Mouse (Mus musculus) heart, adult 11 months (tissue): ENCODE data around the gene Nrap.

ENCODE experiments used
- DNase-seq: peaks from one replicate; pipeline ENCODE4 v3.0.0; 2022

Nrap gene

DNA sequence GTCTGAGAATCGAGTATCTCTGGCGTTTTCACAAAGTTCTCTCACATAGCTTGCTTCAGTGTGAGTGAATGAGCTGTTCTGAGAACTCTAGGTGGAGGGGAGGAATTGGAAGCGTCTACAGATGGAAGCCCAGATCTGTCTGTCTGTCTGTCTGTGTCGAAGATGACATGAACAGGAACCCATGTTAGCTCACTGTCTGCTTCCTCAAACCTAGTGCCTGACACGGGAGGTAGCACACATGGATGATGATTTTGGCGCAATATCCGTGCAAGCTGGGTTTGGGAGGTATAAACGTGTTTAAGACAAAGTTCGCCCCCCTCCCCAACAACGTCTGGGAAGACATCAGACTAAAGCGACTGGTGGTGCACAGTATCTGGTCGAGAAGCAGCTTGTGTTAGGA lies 6.4 kb upstream of the Nrap start:
- peak; percentile 83 for DNase-seq

DNA sequence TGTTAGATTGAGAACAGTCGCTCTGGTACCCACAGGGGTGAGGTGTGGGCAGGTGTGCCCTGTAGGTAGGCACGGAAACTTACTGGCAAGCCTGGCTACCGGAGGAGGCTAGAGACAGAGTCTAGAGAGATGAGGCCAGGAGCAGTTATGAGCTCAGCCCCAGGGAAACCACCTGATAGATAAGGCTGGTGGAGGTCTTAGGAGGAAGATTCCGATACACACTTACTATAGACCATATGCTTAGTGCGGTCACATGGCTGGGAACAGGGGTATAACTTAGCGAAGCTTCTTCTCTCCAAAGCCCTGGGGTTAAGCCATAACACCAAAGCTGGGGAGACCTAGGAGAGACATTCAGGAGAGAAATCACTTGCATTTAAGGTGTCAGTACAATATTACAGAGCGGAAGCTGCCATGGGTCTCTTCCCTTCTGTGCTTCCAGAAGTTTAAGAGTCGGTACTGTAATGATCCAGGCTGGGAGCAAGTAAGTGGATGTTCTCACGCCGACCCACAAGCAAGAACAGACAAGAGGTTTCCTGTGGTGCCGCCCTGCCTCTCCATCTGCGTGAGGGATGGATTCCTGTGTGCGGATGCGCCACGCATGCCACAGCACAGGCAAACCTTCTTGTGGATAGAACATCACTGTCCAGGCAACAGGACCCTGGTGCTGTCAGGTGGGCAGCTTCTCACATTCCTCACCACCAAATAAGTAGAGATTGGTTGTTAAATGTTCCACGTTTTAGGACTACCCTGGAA lies 5.5 kb upstream of the Nrap start:
- DNase-seq, result peak; percentile 74

DNA sequence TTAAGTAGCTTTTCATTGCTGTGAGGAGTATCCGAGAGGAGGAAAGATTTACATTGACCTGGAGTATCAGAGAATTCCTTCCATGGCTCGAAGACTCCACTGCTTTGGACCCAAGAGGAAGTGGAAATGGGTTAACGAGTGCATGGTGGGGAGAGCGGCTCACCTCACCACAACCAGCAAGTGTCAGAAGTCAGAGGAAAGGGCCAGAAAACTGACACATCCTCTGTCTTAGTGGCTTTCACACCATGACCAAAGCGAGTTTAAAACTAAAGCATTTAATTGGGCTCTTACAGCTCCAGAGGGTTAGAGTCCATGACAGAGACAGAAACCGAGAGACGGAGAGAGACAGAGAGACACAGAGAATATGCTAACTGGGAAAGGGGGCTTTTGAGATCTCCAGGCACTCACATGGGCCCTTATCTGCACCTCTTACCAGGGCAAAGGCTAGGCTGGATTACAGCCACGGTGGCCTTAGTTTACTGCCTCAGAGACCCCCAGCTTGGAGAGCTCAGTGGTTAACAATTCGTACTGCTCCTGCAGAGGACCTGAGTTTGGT lies 3.6 kb upstream of the Nrap start:
- peak; percentile 75 for DNase-seq

GRCm38 (mm10) chr19:56391307-56392046 lies 1.6 kb upstream of the Nrap start:
- peak; percentile 94 for DNase-seq

DNA sequence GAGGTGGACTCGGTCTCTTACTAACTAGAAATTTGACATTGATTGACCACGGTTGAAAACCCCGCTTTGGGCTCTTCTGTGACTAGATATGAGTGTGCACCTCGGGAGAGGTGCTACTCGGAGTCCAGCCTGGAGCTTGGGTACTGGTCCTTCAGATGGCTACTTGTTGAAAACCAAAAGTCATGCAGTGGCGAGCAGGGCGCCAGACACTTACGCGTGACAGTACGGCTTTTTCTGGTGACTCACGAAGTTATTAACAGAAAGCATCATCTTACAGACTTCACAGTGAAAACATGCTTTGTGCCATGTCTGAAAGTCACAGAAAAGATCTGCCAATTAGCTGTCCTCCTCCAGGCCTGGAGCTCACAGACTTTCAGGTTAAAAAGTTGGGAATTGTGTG lies 661 bp downstream of the Nrap start:
- DNase-seq, result peak; percentile 95

- peak; percentile 83 for DNase-seq
Observed at GRCm38 (mm10) chr19:56387726-56388302, 2.0 kb downstream of the Nrap start.

GRCm38 (mm10) chr19:56386095-56386494 lies 3.7 kb downstream of the Nrap start:
- peak; percentile 60 for DNase-seq

GRCm38 (mm10) chr19:56385546-56385945 lies 4.3 kb downstream of the Nrap start:
- DNase-seq, result no peak

DNA sequence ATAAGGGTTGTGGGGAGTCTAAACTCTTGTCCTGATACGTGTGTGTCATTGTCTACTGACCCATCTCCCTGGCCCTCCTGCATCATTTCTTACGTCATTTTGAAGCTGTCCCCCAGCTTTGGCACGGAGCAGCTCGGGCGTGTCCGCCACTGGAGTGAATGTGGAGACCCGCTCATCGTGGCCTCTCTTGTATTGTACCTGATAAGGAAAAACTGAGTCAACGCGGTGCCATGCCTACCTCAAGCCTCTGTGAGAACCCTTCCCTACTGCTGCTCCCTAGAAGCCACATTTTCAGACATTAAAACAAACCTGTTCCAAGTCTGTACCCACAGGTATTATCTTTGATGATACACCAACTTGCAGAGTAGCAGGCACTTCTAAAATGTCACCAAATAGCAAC lies 8.4 kb downstream of the Nrap start:
- DNase-seq, result no peak

DNA sequence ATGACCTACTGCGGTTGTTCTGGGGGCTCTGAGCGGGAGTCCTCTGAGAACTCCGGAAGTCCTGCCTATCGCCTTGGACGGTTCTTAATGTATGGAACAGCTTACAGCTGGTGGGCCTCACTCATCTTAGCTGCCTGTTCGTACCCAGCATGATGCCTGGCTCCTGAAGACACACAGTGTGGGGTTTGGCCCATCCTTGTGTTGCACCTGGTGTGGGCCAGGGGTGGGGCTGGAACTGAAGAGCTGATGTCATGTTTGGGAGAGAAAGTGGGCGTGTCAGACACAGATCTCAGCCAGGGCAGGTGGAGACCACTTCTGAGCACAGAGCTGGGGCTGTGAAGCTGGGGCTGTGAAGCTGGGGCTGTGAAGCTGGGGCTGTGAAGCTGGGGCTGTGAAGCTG lies 9.5 kb downstream of the Nrap start:
- DNase-seq, result peak; percentile 87

DNA sequence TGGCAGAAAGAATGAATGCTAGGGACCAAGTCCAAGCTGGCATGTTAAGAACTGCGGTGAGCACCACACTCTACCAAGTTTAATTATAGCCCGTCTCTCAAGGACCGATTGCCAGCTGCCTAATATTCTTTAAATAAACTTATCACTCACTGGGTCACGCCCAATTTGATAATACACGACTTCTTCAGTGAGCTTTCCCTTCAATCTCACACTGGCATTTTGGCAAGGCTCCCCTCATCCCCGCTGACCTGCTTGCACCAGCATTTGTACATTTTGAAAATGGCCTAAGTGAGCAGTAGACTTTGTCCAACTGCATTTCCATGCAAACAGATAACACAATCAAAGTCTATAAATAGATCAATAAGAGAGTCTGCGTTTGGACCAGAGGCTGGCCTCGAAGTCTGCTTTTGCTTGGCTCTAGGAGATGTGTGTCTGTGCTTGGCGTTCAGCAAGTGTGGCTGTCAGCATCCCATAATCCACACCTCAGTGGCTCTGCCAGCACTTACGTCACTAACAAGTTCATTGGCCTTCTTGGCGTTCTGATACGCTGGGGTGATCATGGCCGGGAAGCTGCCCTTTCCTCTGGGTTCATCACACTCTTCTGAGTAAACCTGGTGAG lies 11.2 kb downstream of the Nrap start:
- peak; percentile 98 for DNase-seq

DNA sequence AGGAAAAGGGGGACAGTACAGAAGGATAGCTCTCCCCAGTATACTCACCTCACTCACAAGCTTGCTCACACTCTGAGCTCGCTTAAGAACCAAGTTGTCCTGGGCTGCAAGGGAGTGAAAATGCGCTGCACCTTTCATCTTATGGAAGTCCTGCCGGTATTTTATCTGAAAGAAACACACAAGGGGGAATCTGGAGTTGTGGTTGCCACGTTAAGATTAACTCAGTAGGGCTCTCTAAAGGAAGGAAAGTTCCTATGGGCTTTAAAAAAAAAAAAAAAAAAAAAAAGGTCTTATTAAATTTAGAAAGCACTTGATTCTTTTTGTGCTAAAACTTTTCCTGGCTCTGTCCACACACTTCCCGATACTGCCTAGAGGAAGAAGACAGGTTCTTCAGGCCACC lies 11.8 kb downstream of the Nrap start:
- DNase-seq, result peak; percentile 8

DNA sequence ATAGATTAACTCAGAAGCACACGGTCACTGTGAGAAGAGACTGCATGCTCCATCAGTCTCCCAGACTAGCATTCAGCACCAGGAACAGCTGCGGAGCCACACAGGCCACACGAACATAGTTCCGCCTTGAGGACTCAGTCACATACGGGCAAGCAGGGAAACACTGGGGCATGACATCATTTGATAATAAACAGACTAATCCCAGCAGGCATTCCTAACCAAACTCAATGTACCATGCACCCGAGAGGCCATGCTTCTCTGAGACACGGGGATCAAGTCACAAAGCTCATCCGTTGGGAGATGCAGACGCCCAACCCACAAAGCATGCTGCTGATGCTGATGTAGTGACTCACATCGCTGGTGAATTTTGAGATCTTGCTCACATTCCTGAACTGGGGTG lies 15.8 kb downstream of the Nrap start:
- peak; percentile 56 for DNase-seq

DNA sequence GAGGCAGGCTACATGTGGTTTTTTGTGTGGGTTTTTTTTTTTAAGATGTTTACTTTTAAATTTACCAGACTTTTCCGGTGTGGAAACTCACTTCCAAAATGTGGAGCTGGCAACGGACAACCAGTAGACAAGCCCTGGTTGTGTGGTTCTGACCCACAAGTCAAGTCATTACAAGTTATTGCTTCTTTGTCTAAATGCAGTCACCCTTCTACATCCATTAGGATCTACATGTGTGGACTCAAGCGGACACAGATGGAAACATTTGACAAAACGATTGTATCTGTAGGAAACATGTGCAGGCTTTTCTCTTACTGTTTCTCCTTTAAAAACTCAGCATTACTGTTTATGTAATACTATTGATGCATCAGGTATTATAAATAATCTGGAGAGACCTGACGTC lies 16.6 kb downstream of the Nrap start:
- no peak for DNase-seq

DNA sequence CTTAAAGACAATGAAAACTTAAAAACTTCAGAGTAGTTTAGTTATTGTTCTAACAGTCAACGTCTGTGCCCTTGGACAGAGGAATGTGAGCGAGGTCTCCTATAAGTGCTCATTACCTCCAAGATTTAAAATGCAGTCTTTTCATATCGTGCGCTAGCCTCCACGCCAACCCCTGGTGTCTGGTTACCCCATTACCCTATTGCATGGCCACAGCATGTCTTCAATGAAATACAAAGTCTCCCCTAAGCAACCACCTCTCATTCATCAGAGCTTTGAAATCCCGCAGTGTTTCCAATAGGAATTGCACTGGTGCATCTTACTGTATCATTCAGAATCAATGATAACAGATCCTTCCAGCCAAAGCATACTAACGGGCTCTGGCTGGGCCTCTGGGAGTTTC lies 17.6 kb downstream of the Nrap start:
- DNase-seq, result peak; percentile 70

GRCm38 (mm10) chr19:56370389-56371150 lies 19.3 kb downstream of the Nrap start:
- peak; percentile 59 for DNase-seq

- DNase-seq, result peak; percentile 78
Observed at GRCm38 (mm10) chr19:56368912-56369311, 20.9 kb downstream of the Nrap start.

GRCm38 (mm10) chr19:56367778-56368177 lies 22.1 kb downstream of the Nrap start:
- no peak for DNase-seq

DNA sequence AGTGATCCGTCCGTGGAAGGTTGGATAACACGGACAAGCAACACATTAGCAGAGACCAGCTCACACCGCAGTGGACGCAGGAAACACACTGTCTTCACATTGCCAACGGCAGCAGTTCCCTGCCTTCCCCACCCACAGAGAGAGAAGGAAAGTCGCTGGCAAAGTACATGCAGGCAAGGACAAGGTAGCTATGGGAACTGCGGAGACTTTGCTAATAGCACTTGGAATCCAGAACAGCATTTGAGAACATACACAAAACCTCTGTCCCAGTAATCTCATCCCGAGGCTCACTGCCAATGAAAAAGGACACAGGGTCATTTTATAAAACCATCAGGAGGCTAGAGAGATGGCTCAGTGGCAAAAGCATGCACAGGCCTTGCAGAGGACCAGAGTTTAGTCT lies 23.2 kb downstream of the Nrap start:
- peak; percentile 84 for DNase-seq

- peak; percentile 91 for DNase-seq
Observed at GRCm38 (mm10) chr19:56366168-56366567, 23.7 kb downstream of the Nrap start.

- peak; percentile 88 for DNase-seq
Observed at GRCm38 (mm10) chr19:56364563-56364962, 25.3 kb downstream of the Nrap start.

- DNase-seq, result peak; percentile 89
Observed at GRCm38 (mm10) chr19:56363721-56364460, 25.9 kb downstream of the Nrap start.
